Mouse (Mus musculus) CD8-positive naive resting alpha-beta T cell, adult 2 months (primary cell): ENCODE measurements around the gene Pagr1b.

Experiments
- DNase-seq, 2 experiments: peaks; one replicate each; pipeline ENCODE4 v3.0.0; 2022; ENCODE audit warnings: low read depth in 2 of 2, low spot score in 2 of 2

The Pagr1b gene

GRCm38 (mm10) chr7:126952646-126953045 is 63.6 kb downstream of the Pagr1b start:
- DNase-seq, result no peak

- no peak for DNase-seq
Measured at GRCm38 (mm10) chr7:126951741-126952140, 64.5 kb downstream of the Pagr1b start.
